Mouse (Mus musculus): ENCODE measurements around the gene Rsph10b.

The Rsph10b gene

DNA sequence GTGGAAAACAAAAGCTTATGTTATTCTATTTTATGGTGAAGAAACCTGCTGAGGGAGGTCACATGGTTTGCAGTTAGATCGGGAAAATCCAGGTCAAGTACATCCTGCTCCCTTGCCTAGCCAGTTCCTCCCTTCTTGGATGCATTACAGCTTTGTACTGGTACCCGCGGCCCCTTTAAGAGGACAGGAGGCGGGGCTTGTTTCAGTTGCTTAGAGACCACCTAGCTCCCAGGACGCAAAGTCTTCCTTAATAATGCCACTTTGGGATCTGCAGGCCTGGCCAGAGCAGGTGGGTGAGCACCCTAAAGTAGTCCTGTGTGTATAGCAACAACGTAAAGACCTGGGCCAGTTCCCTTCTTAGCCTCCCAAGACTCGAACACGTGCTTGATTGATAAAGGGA is at the start of gene Rsph10b:
TSS of gene Rsph10b (plus strand) at position 205 of the 400 bp plus-strand sequence.
- DNase-seq (ENCODE audit: low spot score in 2 of 2): no peak

DNA sequence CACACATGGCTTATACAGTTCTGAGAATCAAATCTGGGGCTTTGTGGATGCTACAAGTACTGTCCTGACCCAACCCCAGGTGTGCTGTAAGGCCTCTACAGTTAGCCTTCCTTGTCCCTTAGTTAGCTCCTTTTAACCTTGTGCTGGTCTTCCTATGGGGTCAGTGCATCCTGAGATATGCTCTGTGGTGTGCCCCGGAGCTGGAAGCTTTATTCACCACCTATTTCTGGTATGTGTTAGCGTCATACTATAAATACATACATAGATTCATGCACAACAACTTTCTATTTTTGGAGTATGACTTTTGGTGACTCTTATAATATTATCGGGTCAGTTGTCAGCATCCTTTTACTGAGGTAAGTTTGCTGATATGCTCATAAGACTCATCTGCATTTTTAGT is 47.6 kb upstream of the Rsph10b start:
- DNase-seq (ENCODE audit: low spot score in 2 of 2): no peak

DNA sequence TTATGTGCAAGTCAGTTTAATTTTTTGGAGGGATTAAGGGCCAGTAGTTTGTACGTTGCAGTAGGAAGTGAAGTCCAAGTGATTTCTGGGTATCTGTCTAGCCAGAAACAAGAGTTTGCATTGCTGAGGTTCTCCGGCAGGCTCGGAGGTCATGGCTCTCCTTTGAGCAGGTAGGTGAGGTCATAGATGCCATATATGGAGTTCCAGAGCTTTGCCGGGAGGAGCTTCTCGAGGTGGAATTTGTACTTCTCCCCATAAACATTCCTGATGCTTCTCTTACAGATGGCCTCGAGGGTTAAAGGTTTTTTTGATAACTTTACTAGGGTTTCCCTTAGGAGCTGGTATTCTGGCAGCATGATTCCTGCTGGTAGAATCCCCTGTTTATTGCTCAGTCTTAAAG is 42.1 kb upstream of the Rsph10b start:
- DNase-seq (ENCODE audit: low spot score in 2 of 2): no peak

DNA sequence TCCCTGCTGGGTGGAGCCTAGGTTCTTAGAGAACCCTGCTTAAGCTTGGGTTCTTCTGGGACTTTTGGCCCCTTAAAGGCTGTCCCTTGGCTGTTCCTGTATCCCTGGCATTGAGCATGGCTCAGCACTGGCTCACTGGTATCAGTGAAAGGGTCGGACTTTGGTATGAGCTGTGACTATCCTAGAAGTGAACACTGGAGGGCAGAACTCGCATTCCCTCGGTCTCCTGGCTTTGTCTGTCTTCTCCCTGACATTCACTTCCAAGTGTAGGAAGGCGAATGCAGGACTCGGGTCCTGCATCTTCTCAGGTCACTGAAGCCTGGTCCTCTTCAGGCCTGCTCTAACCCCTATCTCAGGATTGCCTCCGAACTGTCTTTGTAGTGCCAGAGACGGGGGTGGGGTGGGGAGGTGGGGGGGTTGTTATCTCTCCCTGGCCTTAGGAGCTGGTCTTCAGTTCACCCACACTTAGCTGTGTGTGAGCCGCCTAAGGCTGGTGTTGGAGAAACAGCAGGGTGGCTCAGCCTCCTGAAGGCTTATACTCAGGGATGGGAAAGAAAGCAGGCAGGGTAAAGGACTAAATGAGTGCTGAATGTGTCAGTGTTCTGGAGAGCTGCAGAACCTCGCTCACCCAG is 40.5 kb upstream of the Rsph10b start:
- no peak for DNase-seq (ENCODE audit: low spot score in 2 of 2)

DNA sequence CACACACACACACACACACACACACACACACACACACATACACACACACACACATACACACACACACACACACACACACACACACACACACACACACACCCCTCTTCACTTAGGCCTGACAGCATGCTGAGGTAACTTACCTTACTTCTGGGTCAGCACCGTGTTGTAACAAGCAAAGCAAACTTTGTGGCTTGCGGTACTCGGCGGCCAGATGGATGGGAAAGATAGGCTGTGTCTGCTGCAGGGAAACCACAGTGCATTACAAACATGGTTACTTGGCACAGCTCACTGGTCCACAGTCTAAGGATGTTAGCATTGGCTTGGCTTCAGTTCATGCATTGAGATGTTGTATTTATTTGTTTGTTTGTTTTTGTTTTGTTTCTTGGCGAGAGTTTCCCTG is 39.4 kb upstream of the Rsph10b start:
- peak in 1 of 2 experiments; percentile 32 for DNase-seq (ENCODE audit: low spot score in 2 of 2)

DNA sequence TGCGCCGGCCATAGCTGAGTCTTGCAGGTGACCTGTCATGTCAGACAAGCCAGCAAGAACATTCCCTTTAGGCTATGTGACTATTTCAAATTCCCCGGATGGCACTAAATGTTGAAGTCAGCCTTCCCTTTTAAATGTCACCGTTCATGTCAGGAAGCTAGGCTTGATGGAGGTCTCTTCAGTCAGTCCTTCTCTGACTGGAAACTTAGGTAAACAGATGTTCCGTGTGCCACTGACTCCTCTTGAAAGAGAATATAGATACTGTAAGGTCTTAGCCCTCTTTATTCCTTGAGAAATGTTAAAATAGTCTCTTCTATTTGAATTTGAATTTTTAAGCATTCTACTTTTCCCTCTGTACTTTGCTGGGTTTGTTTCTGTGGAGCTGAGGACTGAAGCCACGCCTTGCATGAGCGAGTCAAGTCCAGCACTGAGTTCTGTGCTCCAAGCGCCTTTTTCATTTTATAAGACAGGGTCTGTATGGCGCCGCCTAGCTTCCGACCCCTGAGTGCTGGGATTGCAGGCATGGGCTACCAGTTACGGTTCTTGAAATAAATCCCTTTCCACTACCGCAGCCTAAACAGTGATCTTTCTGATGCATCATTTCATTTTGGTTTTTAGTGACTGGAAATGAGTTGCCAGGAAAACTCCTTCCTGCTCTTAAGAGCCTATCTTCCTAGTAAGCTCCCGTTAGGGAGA is 35.1 kb upstream of the Rsph10b start, which contains the start of gene Ankrd61:
TSS of gene Ankrd61 (minus strand) at position 51 of the 696 bp plus-strand sequence.
- no peak for DNase-seq (ENCODE audit: low spot score in 2 of 2)

DNA sequence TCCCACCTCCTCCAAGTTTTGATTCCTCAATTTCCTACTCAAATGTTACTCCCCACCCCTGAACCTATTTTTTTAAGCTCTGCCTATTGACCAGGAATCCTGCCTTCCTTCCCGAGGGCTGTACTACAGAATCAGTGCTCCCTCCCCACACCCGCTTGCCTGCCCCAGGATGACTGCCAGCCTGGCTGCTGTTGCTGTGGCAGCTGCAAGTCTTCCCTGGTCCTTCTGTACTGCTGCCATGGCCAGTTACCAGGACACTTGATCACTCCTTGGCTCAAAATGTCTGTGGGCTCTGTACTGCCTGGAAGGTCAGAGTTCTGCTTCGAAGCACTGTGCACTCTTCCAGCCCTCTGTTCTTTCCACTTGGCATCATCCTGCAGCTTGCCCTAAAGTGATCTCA is 30.7 kb upstream of the Rsph10b start:
- DNase-seq (ENCODE audit: low spot score in 2 of 2): no peak

DNA sequence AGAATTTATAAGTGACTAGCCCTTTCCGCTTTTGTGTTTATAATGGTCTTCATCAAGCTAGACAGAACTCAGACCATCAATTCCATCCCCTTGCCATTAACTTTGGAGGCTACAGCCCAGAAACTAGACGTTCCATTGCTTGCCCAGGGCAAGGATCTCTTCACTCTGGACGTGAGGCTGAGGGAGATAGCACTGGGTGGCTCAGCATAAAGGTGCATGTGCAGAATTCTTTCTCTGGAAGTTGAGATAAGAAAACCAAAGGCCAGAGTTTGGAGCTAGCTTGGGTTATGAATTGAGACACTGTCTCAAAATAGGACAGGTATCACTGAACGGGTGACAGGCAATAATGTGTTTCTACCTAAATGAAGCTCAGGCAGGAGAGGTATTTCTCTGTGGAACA is 29.0 kb upstream of the Rsph10b start:
- no peak for DNase-seq (ENCODE audit: low spot score in 2 of 2)

DNA sequence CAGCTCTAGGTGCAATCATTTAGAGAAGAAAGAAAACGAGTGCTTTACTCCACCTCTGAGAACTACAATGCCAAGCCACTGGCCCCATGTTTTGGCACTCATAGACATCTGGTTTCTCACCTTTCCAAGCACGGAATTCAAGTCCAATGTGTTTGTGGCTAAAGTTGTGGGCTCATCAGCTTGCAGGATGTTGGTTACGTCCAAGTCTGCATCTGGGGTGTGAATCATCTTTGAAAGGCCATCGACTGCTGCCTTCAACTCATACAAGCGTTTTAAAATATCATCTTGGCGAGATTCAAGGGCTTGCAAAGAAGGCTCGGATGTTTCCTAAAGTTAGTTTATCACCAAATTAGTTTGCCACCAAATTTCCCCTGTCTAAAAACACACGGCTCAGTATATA is 26.4 kb upstream of the Rsph10b start:
- DNase-seq (ENCODE audit: low spot score in 2 of 2): no peak

DNA sequence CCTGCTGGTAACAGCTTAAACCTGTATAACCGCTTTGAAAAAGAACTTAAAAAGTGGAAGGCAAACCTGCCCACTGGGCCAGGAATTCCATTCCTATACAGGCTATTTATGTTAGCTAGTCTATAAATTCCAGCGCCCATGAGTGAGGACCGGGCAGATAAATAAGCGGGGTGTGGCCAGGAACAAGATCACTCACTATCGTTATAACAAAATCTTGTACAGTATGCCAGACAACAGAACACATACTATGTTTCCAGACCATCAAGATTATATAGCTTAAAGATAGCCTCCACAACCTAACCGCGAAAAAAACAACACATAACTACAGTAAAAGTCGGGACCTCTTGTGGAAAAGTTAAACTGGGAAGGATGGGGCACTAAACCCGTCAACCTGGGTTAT is 23.9 kb upstream of the Rsph10b start:
- DNase-seq (ENCODE audit: low spot score in 2 of 2): no peak

DNA sequence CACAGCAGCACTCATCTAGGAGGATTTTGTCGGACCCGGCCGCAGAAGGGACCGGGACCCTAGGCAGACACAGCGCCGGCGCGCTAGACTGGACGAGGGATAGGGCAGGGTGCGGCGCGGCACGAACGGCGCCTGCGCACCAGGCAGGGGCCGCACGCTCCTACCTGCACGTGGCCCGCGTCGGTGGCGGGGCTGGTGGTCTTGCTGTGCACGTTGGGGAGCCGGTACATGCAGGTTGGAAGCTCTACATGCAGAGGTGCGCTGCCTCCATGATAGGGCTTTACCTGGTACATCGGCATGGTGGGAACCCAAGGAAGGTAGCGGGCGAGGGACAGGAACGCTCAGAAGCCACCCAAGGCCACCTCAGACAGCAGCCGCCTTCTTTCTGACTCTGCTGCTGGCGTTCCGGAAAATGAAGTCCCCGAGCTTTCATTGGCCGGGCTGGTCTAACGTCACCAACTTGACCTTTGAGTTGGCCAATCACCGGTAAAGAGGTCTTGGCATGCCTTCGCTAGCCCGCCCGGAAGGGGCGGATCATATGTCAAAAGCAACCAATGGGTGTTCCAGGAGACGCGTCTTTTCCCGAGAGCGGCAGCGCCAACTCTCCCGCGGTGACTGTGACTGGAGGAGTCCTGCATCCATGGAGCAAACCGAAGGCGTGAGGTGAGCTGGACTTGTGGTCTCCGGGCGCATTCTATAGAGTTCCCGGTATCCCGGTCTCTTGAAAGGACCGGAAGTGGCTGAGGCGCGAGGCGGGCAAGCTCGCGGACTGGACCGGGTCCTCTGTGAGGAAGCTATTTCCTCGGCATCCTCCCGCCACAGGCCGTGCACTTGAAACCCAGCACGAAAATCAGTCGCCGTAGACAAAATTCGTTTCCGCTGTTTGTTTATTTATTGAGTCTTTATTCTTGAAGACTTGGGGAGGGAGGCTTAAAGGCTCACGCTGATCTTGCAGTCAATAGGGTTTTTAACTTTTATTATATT is 23.1 kb upstream of the Rsph10b start, which contains the start of the genes Aimp2 and Pms2:
TSS of gene Aimp2 (minus strand) at position 431 of the 984 bp plus-strand sequence.
TSS of gene Pms2 (plus strand) at position 548 of the 984 bp plus-strand sequence.
- peak; percentile 91 to 93 for DNase-seq (ENCODE audit: low spot score in 2 of 2)

DNA sequence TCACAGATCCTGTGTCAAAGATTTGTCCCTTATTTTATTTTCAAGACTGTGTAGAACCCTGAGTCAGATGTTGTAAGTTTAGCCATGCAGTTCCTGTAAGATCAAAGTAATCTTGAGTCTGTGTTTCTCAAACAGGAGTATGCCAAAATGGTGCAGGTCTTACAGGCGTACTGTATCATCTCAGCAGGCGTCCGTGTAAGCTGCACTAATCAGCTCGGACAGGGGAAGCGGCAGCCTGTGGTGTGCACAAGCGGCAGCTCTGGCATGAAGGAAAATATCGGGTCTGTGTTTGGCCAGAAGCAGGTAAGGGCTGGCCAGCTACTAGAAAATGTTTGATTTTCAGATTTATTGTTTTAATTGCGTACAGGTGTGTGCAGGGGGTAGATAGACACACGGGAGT is 16.6 kb upstream of the Rsph10b start:
- no peak for DNase-seq (ENCODE audit: low spot score in 2 of 2)

DNA sequence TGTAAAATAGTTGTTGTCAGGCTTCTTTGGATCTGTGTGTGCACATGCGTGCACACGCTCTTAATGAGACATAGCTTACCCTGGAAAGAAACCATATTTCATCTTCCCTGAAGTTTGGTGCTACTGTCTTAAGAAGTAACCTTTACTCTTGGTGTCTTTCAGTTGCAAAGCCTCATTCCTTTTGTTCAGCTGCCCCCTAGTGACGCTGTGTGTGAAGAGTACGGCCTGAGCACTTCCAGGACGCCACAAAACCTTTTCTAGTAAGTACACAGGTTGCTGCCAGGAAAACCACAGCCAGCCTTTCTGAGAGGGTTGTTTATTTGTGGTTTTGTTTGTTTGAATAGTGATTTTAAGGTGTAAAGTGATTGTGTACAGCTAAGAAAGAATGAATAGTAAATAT is 15.4 kb upstream of the Rsph10b start:
- DNase-seq (ENCODE audit: low spot score in 2 of 2): no peak

DNA sequence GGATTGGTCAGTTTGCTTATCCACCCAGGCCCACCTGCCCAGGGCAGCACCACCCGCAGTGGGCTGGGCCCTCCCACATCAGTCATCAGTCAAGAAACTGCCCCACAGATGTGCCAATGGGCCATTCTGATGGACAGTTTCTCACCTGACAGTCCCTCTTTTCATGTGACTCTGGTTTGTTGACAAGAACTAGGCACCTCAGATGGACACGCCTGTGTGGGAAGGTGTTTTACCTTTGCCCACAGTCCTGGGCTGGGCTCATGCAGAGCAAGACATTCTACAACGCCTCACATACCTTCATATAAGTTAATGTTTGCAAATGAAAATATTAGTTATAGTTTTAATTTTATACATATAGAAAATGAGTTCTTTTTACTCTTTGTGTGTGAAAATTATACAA is 14.7 kb upstream of the Rsph10b start:
- no peak for DNase-seq (ENCODE audit: low spot score in 2 of 2)

DNA sequence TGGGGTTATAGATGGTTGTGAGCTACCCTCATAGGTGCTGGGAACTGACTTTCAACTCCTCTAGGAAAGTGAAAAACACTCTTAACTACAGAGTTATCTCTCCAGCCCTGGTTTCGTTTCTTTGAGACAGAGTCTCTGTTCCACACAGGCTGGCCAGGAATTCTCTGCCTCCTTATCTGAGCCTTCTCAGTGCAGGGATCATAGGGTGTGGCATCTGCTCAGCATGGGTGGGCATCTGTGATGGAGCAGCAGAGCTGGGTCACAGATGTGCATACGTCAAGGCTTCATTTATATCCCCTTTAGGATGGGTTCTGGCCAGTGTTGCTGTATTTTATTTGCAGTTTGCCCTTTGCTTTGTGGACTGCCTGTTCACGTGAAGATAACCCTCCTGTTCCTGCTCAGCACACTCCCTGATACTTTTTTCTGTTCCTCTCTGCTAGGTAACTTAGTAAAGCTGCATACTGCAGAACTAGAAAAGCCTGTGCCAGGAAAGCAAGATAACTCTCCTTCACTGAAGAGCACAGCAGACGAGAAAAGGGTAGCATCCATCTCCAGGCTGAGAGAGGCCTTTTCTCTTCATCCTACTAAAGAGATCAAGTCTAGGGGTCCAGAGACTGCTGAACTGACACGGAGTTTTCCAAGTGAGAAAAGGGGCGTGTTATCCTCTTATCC is 7.9 kb upstream of the Rsph10b start:
- no peak for DNase-seq (ENCODE audit: low spot score in 2 of 2)

DNA sequence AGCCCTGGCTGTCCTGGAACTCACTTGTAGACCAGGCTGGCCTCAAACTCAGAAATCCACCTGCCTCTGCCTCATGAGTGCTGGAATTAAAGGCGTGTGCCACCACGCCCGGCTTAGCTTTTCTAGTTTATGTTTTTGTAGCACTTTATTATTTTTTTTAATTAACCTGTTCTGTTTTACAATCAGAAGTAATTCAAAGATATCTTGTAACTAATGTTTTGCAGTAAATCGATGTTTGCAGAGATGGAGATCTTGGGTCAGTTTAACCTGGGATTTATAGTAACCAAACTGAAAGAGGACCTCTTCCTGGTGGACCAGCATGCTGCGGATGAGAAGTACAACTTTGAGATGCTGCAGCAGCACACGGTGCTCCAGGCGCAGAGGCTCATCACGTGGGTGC is 5.0 kb upstream of the Rsph10b start, which contains the start of gene Gm42421:
TSS of gene Gm42421 (plus strand) at position 301 of the 400 bp plus-strand sequence.
- DNase-seq (ENCODE audit: low spot score in 2 of 2): no peak

DNA sequence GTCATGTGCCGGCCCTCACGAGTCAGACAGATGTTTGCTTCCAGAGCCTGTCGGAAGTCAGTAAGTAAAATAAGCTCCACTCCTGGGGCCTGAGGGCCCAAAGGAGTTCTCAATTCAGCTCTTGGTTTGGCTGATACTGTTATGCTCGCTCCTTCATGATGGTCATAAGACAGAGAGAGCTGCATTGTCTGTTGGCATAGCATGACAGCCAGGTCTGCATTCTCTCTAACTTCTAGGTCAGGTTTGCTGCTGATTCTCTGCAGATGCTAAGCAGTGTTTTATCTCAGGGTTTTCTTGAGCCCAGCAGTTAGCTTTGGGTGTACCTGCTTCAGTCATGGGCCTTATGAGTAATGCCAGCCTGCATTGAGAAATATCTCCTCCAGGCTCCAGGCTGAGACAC is 3.5 kb upstream of the Rsph10b start:
- no peak for DNase-seq (ENCODE audit: low spot score in 2 of 2)

DNA sequence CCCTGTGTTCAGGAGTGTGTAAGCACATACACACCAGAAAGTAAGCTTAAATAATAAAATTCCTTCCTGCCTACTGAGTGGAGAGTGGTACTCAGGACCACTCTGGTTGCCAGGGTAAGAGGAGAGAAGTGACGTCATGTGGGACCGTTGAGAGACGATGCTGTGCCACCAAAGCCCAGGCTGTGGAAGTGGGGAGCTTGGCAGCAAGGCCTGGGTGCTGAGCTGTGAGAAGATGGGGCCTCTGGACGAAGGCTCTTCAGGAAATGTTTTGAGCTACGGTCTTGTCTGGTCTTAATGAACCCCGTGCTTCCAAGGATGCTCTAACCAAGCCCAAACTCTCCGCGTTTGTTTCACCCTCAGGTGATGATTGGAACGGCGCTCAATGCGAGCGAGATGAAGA is 2.2 kb upstream of the Rsph10b start:
- DNase-seq (ENCODE audit: low spot score in 2 of 2): no peak

DNA sequence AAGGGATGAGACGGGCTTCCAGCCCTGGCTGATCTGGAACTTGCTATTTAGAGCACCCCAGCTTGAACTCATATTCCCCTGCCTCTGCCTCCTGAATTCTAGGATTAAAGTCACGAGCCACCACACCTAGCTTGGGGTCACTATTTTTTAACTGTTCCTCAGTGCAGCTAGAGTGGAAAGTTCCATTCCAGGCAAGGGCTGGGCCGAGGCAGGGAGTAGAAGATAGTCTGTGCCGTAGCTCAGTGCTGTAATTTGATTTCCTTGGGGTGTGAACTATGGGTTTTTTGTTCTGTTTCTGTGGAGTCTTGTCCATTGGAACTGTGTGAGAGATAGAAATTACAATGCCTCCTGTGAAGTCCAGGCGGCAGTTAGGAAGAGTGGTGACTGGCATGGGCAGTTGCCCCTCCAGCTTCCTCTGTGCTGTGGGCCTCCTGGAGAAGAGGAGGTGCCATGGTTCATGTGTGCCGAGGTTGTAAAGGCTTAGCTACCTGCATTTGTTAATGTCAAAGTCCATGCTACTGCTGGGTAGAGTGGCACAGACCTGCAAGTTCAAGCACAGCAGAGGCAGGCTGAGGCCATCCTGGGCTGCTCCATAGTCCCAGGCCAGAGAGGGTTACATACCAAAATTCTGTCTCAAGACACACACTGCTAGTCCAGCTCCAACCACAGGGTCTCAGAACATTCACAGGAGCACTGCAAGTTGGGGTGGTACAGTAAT is 813 bp upstream of the Rsph10b start:
- DNase-seq (ENCODE audit: low spot score in 2 of 2): no peak

DNA sequence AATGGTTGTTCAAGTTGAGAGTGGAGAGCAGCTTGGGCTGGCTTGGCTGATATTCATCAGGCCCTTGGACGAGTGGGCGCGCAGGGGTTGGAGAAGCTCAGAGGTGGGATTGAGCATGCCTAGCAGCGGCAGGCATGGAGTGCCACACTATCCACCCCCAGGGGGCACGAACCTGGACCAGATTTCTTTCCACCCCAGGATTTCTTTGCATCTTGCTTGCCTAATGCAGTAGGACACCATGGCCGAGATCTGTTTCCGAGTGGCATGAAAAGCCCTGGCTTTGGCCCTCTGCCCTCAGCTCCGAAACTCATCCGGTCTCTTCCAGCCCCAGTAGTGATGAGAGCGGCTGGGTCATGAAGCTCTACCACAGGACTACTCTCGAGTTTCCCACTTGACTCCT is 579 bp downstream of the Rsph10b start:
- no peak for DNase-seq (ENCODE audit: low spot score in 2 of 2)

DNA sequence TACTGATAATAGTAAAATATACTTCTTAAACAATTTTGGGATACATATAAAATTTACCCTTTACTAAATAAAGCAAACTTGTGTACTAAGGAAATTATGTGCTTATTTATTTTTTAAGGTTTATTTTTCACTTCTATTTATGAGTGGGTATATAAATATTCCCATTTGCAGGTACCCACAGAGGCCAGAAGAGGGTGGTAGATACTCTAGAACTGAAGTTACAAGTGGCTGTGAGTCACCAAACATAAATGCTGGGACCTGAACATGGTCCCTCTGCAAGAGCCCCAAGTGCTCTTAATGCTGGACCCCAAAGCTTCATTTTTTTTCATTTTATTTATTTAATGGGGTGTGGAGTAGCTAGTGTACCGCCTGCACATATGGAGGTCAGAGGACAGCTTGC is 1.0 kb downstream of the Rsph10b start:
- DNase-seq (ENCODE audit: low spot score in 2 of 2): no peak
